Mouse (Mus musculus): Measurements from ENCODE around the gene Nupl2.

GRCm38 (mm10) chr5:24156774-24157173 is 8.0 kb upstream of the Nupl2 start:
- no peak for TF ChIP-seq USF1 (IDR thresholded peaks at IDR 0.05; ENCODE audit: low read depth)
- TF ChIP-seq CTCF (IDR thresholded peaks at IDR 0.05; ENCODE audit: control insufficient read depth, insufficient read depth, insufficient read length): no peak
- no peak for TF ChIP-seq MYOG (IDR thresholded peaks at IDR 0.05; ENCODE audit: control insufficient read depth, extremely low read depth, insufficient read length)
- no peak for TF ChIP-seq MYOD1 (IDR thresholded peaks at IDR 0.05; ENCODE audit: control insufficient read depth, insufficient read length, low read depth)
- TF ChIP-seq MAX (IDR thresholded peaks at IDR 0.05): no peak
- no peak for TF ChIP-seq CEBPB (IDR thresholded peaks at IDR 0.05; ENCODE audit: low read depth)
- TF ChIP-seq FOSL1 (IDR thresholded peaks at IDR 0.05; ENCODE audit: insufficient read depth, low read length, poor library complexity, severe bottlenecking): no peak
